Mouse (Mus musculus) heart, postnatal 0 days (tissue): Measurements from ENCODE around the gene Ccdc86. TPM values are rescaled to one million over a fixed set of nuclear protein-coding genes. Genes with fewer than 3 reads are reported as not detected.
A peak's percentile ranks its signal among the peaks of the same experiment; 100 is the strongest.

Experiments used
- ATAC-seq: fragments of 200-750 bp; cut with Nextera tagmentation; 2 replicates; pipeline ENCODE4 v1.8.0; 2017; ENCODE audit warnings: low read depth, moderate number of reproducible peaks, moderate library complexity; ENCODE audit not compliant: insufficient read depth
- DNase-seq: peaks from one replicate; pipeline ENCODE4 v3.0.0-alpha.2; 2016; ENCODE audit warnings: low spot score
- H3K27ac ChIP-seq: fragments of 300-500 bp; sonication (generic); 2 replicates; pipeline ENCODE4 v1.5.1; 2014; ENCODE audit warnings: low read depth, mild to moderate bottlenecking
- H3K27me3 ChIP-seq: fragments of 300-500 bp; sonication (generic); 2 replicates; pipeline ENCODE4 v1.6.1; 2014; ENCODE audit warnings: low read length, mixed read lengths; ENCODE audit not compliant: control insufficient read depth, insufficient read depth
- H3K36me3 ChIP-seq: fragments of 300-500 bp; sonication (generic); replicated peaks from 2 replicates; pipeline ENCODE4 v1.6.1; 2014; ENCODE audit warnings: low read length, mixed read lengths; ENCODE audit not compliant: control insufficient read depth, insufficient read depth
- H3K4me1 ChIP-seq: fragments of 300-500 bp; sonication (generic); 2 replicates; pipeline ENCODE4 v1.6.1; 2014; ENCODE audit warnings: antibody characterized with exemption; ENCODE audit not compliant: control insufficient read depth, insufficient read depth
- H3K4me2 ChIP-seq: fragments of 300-500 bp; sonication (generic); 2 replicates; pipeline ENCODE4 v1.6.1; 2014; ENCODE audit warnings: low read depth, mild to moderate bottlenecking, low read length, moderate library complexity
- H3K4me3 ChIP-seq: fragments of 300-500 bp; sonication (generic); 2 replicates; pipeline ENCODE4 v1.5.1; 2014; ENCODE audit warnings: low read depth, low read length
- H3K9ac ChIP-seq: fragments of 300-500 bp; sonication (generic); replicated peaks from 2 replicates; pipeline ENCODE4 v1.6.1; 2014; ENCODE audit warnings: low read depth, low read length, mixed read lengths
- H3K9me3 ChIP-seq: fragments of 300-500 bp; sonication (generic); replicated peaks from 2 replicates; pipeline ENCODE4 v1.6.1; 2016; ENCODE audit warnings: low read length; ENCODE audit not compliant: control insufficient read depth
- CTCF ChIP-seq: IDR thresholded peaks from 2 replicates; pipeline ENCODE4 v1.5.1; 2016; ENCODE audit warnings: antibody characterized with exemption, control low read depth, low read depth
- EP300 ChIP-seq: IDR thresholded peaks from 2 replicates; pipeline ENCODE4 v1.6.1; 2016; ENCODE audit warnings: antibody characterized with exemption, low read depth
- WGBS: fragments of 180-500 bp; shearing (Covaris S2); extraction: QIAGEN DNeasy Blood & Tissue Kit; methylation state at CpG from one replicate; pipeline ENCODE4 v1.1.7; 2014; 5-methylcytosine and 5-hydroxymethylcytosine counted together
- polyA plus RNA-seq: library from polyadenylated mRNA; unstranded; fragments of >200 nt; fragmentation: Nextera tagmentation; extraction: Ambion mirVana; gene quantifications from 2 replicates; pipeline ENCODE4 v1.2.1, GENCODE M21; 2015
- total RNA-seq: library from RNA; depleted of rRNA; stranded (reverse); fragments of >200 nt; gene quantifications from 2 replicates; pipeline ENCODE4 v1.2.3, GENCODE M21; 2014; ENCODE audit warnings: low replicate concordance

Gene Ccdc86
- total and polyA plus RNA-seq, 2 experiments from 2014 or later: 8.7 to 12.4 TPM

DNA sequence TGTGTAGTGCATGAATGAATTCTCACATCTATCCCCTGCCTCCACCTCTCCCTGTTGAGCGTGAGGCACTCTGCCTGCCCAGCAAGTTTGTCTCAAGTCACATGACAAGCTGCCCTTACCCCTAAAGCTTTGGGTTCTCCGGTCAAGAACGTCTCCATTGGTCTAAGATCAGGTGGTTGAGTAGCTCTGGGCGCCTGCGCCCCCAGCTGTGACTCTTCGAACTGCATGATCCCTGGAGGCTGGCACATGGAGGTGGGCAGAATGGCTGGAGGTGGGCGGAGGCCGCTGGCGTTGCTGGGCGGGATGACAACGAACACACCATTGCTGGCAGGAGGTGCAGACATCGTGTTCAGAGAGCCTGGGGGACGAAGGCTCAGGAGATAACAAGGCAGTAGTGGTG, 35.5 kb upstream of the Ccdc86 start:
- Histone ChIP-seq H3K27ac (no peak overlapping the region), H3K9me3 (no peaks in the 10 kb centered on the region), H3K4me1 (0 out of 2 replicates have a peak, but pooled peaks cover 1% of the 10 kb centered on the region), H3K4me3 (no peak overlapping the region), H3K9ac (no peak overlapping the region), H3K36me3 (no peaks in the 10 kb centered on the region), H3K27me3 (no peaks in the 10 kb centered on the region), H3K4me2 (no peak overlapping the region)
- TF ChIP-seq EP300 (no peak), CTCF (no peak)
- ATAC-seq (no peak), DNase-seq (no peak)
- WGBS: 63% methylated on average over 13 of the region's 13 CpGs

GRCm38 (mm10) chr19:10983146-10983545, 34.1 kb upstream of the Ccdc86 start:
- Histone ChIP-seq H3K36me3 (no peaks in the 10 kb centered on the region), H3K4me2 (0 out of 2 replicates have a peak overlapping the region, but pooled peaks have one; percentile 21), H3K27me3 (no peaks in the 10 kb centered on the region), H3K27ac (no peak overlapping the region), H3K9ac (no peak overlapping the region), H3K4me3 (no peak overlapping the region), H3K4me1 (0 out of 2 replicates have a peak, but pooled peaks cover 4% of the 10 kb centered on the region), H3K9me3 (no peaks in the 10 kb centered on the region)
- 14% methylated on average over 14 of the region's 14 CpGs for WGBS
- no peak for DNase-seq
- TF ChIP-seq EP300 (no peak), CTCF (peak; percentile 37; the same call in 1 of the 2 replicates)
- no peak for ATAC-seq

GRCm38 (mm10) chr19:10980210-10980609, 31.1 kb upstream of the Ccdc86 start:
- no peak overlapping the region for H3K9ac ChIP-seq
- H3K27me3 ChIP-seq: no peaks in the 10 kb centered on the region
- TF ChIP-seq CTCF (no peak), EP300 (no peak)
- H3K4me2 ChIP-seq: peak overlapping the region; percentile 44; the same call in 1 of the 2 replicates
- 68% methylated on average over 5 of the region's 5 CpGs for WGBS
- DNase-seq: no peak
- no peak for ATAC-seq
- H3K4me1 ChIP-seq: 0 out of 2 replicates have a peak, but pooled peaks cover 4% of the 10 kb centered on the region
- no peak overlapping the region for H3K4me3 ChIP-seq
- no peak overlapping the region for H3K27ac ChIP-seq
- H3K9me3 ChIP-seq: no peaks in the 10 kb centered on the region
- H3K36me3 ChIP-seq: no peaks in the 10 kb centered on the region

- no peaks in the 10 kb centered on the region for H3K36me3 ChIP-seq
- no peaks in the 10 kb centered on the region for H3K27me3 ChIP-seq
- no peak overlapping the region for H3K4me3 ChIP-seq
- 13% methylated on average over 18 of the region's 18 CpGs for WGBS
- TF ChIP-seq EP300: no peak
- TF ChIP-seq CTCF: peak; percentile 70
- DNase-seq (peak; percentile 59), ATAC-seq (peak; percentile 60)
- no peak overlapping the region for H3K27ac ChIP-seq
- H3K4me2 ChIP-seq: peak overlapping the region; percentile 44
- H3K4me1 ChIP-seq: 0 out of 2 replicates have a peak, but pooled peaks cover 4% of the 10 kb centered on the region
- H3K9me3 ChIP-seq: no peaks in the 10 kb centered on the region
- H3K9ac ChIP-seq: 0 out of 2 replicates have a peak overlapping the region, but pooled peaks have one; percentile 8
Measured at GRCm38 (mm10) chr19:10979184-10980168, 30.4 kb upstream of the Ccdc86 start.

DNA sequence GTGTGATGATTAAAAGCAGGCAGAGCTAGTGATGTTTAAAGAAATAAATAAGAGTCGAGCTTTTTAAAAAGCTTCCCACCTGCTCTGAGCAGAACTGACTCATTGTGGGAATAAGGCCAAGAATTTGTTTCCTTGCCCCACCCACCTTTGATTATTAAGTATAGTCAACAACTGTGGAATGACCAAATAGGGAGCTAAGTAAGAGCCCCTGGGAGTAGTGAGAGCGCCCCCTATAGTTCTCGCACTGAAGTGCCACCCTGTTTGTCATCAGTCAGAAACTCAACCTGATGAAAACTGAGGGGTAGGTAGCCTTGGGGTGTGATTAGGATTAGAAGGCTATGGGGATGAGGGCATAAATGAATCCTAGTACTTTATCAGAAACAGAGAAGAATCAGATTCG, 27.3 kb upstream of the Ccdc86 start:
- WGBS: 47% methylated on average over 4 of the region's 4 CpGs
- Histone ChIP-seq H3K4me3 (no peak overlapping the region), H3K4me2 (no peak overlapping the region), H3K9ac (no peak overlapping the region), H3K27ac (no peak overlapping the region), H3K27me3 (no peaks in the 10 kb centered on the region), H3K36me3 (no peaks in the 10 kb centered on the region), H3K4me1 (0 out of 2 replicates have a peak, but pooled peaks cover 4% of the 10 kb centered on the region), H3K9me3 (no peaks in the 10 kb centered on the region)
- ATAC-seq: no peak
- TF ChIP-seq CTCF: peak; percentile 23; the same call in 1 of the 2 replicates
- TF ChIP-seq EP300: no peak
- DNase-seq: peak; percentile 17
